Mouse (Mus musculus): ENCODE measurements around the gene Gm26602.
"Not testable (repeated sequence)": the region's sequence is repeated elsewhere in the genome, so short reads cannot be mapped to it uniquely, and the experiment has no call there.

Gm26602 gene

GRCm38 (mm10) chr10:79884938-79885337 is 25.7 kb upstream of the Gm26602 start:
- DNase-seq (ENCODE audit: low spot score in 2 of 2): not testable (repeated sequence)

- no peak for DNase-seq (ENCODE audit: low spot score in 2 of 2)
These were observed 24.6 kb upstream of the Gm26602 start, which contains the start of gene Elane for GRCm38 (mm10) chr10:79886054-79886453. TSS of gene Elane (plus strand) at chr10:79886247.

GRCm38 (mm10) chr10:79886611-79887010 is 24.0 kb upstream of the Gm26602 start:
- DNase-seq (ENCODE audit: low spot score in 2 of 2): no peak

GRCm38 (mm10) chr10:79889386-79889785 is 21.3 kb upstream of the Gm26602 start:
- DNase-seq (ENCODE audit: low spot score in 2 of 2): no peak

- DNase-seq (ENCODE audit: low spot score in 2 of 2): no peak
These were observed 20.0 kb upstream of the Gm26602 start, which contains the start of gene Cfd for GRCm38 (mm10) chr10:79890670-79891069. TSS of gene Cfd (plus strand) at chr10:79890853.

GRCm38 (mm10) chr10:79892451-79893118 is 18.1 kb upstream of the Gm26602 start:
- DNase-seq (ENCODE audit: low spot score in 2 of 2): peak; percentile 65 to 81

- DNase-seq (ENCODE audit: low spot score in 2 of 2): no peak
These were observed 14.3 kb upstream of the Gm26602 start for GRCm38 (mm10) chr10:79896306-79896705.

- no peak for DNase-seq (ENCODE audit: low spot score in 2 of 2)
These were observed 13.8 kb upstream of the Gm26602 start for GRCm38 (mm10) chr10:79896814-79897213.

- no peak for DNase-seq (ENCODE audit: low spot score in 2 of 2)
These were observed 13.1 kb upstream of the Gm26602 start for GRCm38 (mm10) chr10:79897316-79898245.

GRCm38 (mm10) chr10:79900951-79901410 is 9.7 kb upstream of the Gm26602 start:
- DNase-seq (ENCODE audit: low spot score in 2 of 2): no peak

- no peak for DNase-seq (ENCODE audit: low spot score in 2 of 2)
These were observed 3.9 kb upstream of the Gm26602 start for GRCm38 (mm10) chr10:79906712-79907111.

- DNase-seq (ENCODE audit: low spot score in 2 of 2): no peak
These were observed 3.2 kb upstream of the Gm26602 start for GRCm38 (mm10) chr10:79907415-79907814.

- DNase-seq (ENCODE audit: low spot score in 2 of 2): peak; percentile 95 to 97
These were observed 2.2 kb upstream of the Gm26602 start, which contains the start of gene Med16 for GRCm38 (mm10) chr10:79908167-79909091. TSS of gene Med16 (minus strand) at chr10:79908923.

- DNase-seq (ENCODE audit: low spot score in 2 of 2): no peak
These were observed 1.3 kb upstream of the Gm26602 start for GRCm38 (mm10) chr10:79909092-79909922.

- no peak for DNase-seq (ENCODE audit: low spot score in 2 of 2)
These were observed 1.8 kb downstream of the Gm26602 start for GRCm38 (mm10) chr10:79912412-79912811.

GRCm38 (mm10) chr10:79914131-79914947 is 3.7 kb downstream of the Gm26602 start:
- no peak for DNase-seq (ENCODE audit: low spot score in 2 of 2)

- DNase-seq (ENCODE audit: low spot score in 2 of 2): no peak
These were observed 4.4 kb downstream of the Gm26602 start for GRCm38 (mm10) chr10:79914948-79915596.

- DNase-seq (ENCODE audit: low spot score in 2 of 2): no peak
These were observed 5.4 kb downstream of the Gm26602 start for GRCm38 (mm10) chr10:79916081-79916480.
